ENCODE assay signal across 20 mouse cellular contexts in the genomic region with DNA sequence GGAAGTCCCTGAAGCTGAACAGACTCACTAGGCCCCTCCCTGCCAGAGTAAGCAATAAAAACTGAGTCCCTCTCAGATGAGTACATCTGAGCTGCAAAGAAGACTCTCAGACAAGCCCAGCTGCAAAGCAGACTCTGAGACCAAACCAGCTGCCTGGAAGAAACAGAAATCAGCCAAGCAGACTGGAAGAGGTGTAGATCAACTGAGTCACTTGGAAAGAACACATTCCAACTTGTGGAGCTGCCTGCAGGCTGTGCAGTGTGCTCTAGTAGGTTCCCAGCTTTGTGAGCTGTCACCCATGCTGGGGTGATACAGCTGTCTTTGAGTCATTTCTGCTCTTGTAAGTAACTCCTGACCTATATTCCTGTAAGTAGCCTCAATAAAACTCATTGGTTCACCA. TPM values are rescaled to one million over a fixed set of nuclear protein-coding genes. Genes with fewer than 3 reads are reported as not detected.
"Had no signal": no experiment of that assay in that cellular context is flagged by ENCODE, and none has a peak within 500 bp of the region (broad histone marks: within the 10 kb centered on the region; RNA-seq: fewer than 3 reads in every experiment).

No protein-coding gene starts in this region.

- H3K36me3 ChIP-seq: lung, embryonic 15.5 days; midbrain, embryonic 10.5 days; midbrain, embryonic 12.5 days; neural tube, embryonic 13.5 days; neural tube, embryonic 15.5 days had no signal

- H3K4me3 ChIP-seq: lung, embryonic 15.5 days; midbrain, embryonic 10.5 days; midbrain, embryonic 12.5 days; myocyte; neural tube, embryonic 13.5 days; neural tube, embryonic 15.5 days had no signal

- DNase-seq: liver, postnatal 0 days; lung, adult 2 months; lung, postnatal 4 days; midbrain, embryonic 14.5 days; retina, postnatal 1 day; right cerebral cortex, adult 18-20 months; right cerebral cortex, postnatal 25 days; right cerebral cortex, postnatal 4 days; spleen, adult 18-20 months; thymus, adult 18-20 months; thymus, postnatal 14 days; thymus, postnatal 36 days had no signal

- H3K27me3 ChIP-seq: lung, embryonic 15.5 days; neural tube, embryonic 13.5 days; neural tube, embryonic 15.5 days had no signal

- H3K4me2 ChIP-seq: lung, embryonic 15.5 days; midbrain, embryonic 12.5 days; neural tube, embryonic 13.5 days; neural tube, embryonic 15.5 days had no signal

- H3K4me1 ChIP-seq: lung, embryonic 15.5 days; midbrain, embryonic 10.5 days; midbrain, embryonic 12.5 days; neural tube, embryonic 13.5 days; neural tube, embryonic 15.5 days had no signal

- ATAC-seq: liver, postnatal 0 days; lung, postnatal 0 days; midbrain, embryonic 16.5 days had no signal

- H3K9me3 ChIP-seq: lung, embryonic 15.5 days; midbrain, embryonic 10.5 days; midbrain, embryonic 12.5 days; neural tube, embryonic 13.5 days; neural tube, embryonic 15.5 days had no signal

- H3K9ac ChIP-seq: liver, postnatal 0 days; lung, embryonic 15.5 days; midbrain, embryonic 12.5 days; neural tube, embryonic 13.5 days; neural tube, embryonic 15.5 days had no signal

- H3K27ac ChIP-seq: lung, embryonic 15.5 days; midbrain, embryonic 10.5 days; midbrain, embryonic 12.5 days; neural tube, embryonic 13.5 days; neural tube, embryonic 15.5 days had no signal

RNA-seq across cellular contexts. Expression of a gene that starts 8.4 kb away (rescaled TPM):
- polyA plus RNA-seq: liver, postnatal 0 days; midbrain, embryonic 14.5 days; myocyte; neural tube, embryonic 13.5 days had no signal
